Mouse (Mus musculus) splenic B cell, adult 2 months (primary cell): Measurements from ENCODE around the gene Phactr2.

Experiments
- DNase-seq: peaks from one replicate; pipeline ENCODE4 v3.0.0-alpha.2; 2011; ENCODE audit warnings: low read depth, low spot score
- H3K27me3 ChIP-seq: 2 replicates; pipeline ENCODE4 v1.6.1; 2012; ENCODE audit warnings: mild to moderate bottlenecking, low read length, moderate library complexity, mixed read lengths; ENCODE audit not compliant: control insufficient read depth, poor library complexity, insufficient read depth, severe bottlenecking
- H3K36me3 ChIP-seq: 2 replicates; pipeline ENCODE4 v1.6.1; 2012; ENCODE audit warnings: mild to moderate bottlenecking, low read length, moderate library complexity, mixed read lengths; ENCODE audit not compliant: control insufficient read depth, poor library complexity, insufficient read depth, severe bottlenecking

Phactr2 gene

DNA sequence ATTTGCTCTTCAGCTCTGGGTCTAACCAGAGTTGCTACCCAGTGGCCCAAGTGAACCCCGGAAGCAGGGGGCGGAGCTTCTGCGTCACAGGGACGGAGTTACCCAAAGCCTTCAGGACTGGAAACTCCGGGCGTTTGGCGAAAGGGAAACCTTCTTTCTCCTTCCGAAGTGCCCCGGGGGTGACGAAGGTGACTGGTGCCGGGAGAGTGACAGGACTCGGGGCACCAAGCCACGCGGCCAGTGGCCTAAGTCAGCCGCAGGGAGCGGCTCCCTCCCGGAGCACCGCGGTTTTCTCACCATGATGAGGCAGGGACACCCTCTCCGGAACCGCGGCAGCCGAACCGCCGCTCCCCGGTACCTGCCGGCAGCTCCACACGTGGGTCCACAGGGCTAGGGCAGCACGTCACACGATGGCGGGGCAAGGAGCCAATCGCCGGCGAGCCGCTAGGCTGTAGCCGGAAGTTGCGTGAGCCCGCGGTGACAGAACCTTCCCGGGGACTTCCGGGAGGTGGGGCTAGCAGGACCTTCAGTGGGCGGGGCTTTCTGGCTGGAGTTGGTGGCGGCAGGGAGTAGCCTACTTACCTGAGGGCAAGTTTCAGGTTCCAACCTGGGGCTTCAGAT, 281.4 kb downstream of the Phactr2 start, which contains the start of gene Ltv1:
Gene Ltv1 (minus strand): TSS at position 438 of the 621 bp plus-strand sequence.
- DNase-seq: peak; percentile 97
- no peaks in the 10 kb centered on the region for H3K27me3 ChIP-seq
- H3K36me3 ChIP-seq: no peaks in the 10 kb centered on the region

DNA sequence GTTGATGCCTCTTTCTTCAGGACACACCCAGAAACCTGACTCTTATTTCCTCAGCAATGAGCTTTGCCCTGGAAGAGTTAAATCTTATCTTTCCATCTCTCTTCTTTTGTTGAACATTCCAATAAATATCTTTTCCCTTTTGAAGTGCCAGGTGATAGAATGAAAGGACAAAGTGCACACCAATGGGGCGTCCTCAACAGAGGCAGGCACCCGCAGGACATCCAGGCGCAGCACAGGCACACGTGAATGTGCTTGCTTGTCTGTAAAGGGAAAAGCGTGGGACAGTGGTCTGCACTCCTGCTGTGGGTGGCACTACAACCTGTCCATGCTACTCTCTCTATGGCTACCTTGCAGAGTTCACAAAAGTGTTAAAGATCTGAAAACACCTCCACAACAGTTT, 284.3 kb downstream of the Phactr2 start:
- H3K36me3 ChIP-seq: peaks cover 1% of the 10 kb centered on the region; the same call in 1 of the 2 replicates
- H3K27me3 ChIP-seq: no peaks in the 10 kb centered on the region
- DNase-seq: no peak

DNA sequence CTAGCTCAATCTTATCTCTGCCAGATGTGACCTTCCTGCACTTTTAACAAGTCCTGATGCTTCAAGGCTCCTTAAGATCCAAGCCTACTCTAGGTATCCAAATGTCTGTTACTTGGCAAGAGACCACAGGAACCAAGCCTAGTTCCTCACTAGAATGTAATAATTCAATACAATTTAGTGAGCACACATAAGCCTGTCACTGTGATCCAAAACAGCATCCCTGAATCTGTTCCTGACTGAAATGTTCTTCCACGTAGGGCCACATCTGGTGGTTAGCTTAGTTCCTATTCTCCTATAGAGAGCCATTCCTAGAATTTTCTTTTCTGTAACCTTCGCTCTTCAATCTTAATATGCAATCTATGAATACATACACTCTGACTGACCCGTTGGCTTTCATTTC, 287.5 kb downstream of the Phactr2 start:
- no peak for DNase-seq
- Histone ChIP-seq H3K27me3 (no peaks in the 10 kb centered on the region), H3K36me3 (peaks cover 12% of the 10 kb centered on the region)

DNA sequence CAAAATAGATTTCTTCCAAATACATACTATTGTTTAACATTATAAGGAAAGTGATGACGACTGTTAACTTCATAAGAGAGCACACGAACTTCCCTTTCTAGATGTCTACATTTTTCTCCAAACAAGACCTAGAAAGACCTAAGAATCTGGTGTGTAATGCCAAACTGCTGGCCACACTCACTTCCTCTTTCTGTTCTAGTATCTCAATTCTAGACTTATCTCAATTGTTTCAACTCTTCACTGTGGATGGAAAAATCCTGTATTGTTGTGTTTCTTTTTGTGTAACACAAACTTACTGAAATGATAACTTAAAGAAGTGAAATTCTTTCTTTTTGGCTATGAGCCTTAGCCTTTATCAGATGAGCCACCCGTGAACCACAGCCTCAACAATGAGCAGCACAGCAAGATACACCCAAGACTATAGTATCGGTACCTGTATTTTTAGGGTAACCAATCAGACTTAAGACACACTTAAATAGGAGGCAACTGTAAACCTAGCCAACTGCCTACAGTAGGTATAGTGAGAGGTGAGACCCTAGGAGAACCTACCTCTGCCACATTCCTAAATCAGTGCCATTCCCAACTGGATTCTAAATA, 289.9 kb downstream of the Phactr2 start:
- H3K36me3 ChIP-seq: peaks cover 18% of the 10 kb centered on the region
- DNase-seq: peak; percentile 69
- H3K27me3 ChIP-seq: no peaks in the 10 kb centered on the region

DNA sequence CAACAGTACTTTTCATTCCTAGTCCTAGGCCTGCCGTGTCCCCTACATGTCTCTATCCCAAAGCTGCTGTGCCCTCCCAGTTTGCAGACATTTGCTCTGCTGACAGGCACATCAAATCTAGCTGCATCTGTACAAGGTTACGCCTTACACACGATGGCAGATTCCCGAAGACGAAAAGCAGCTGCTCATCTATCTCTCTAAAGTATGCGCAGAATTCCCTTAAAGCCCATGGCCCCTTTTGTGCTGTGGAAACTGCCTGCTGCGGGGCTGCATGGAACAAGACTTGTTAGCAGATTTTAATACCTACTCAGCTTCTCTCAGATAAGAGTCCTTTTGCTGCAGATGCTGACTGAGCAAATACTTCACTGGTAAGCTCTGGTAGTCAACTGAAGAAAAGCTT, 294.0 kb downstream of the Phactr2 start:
- Histone ChIP-seq H3K27me3 (no peaks in the 10 kb centered on the region), H3K36me3 (peaks cover 20% of the 10 kb centered on the region)
- DNase-seq: no peak

DNA sequence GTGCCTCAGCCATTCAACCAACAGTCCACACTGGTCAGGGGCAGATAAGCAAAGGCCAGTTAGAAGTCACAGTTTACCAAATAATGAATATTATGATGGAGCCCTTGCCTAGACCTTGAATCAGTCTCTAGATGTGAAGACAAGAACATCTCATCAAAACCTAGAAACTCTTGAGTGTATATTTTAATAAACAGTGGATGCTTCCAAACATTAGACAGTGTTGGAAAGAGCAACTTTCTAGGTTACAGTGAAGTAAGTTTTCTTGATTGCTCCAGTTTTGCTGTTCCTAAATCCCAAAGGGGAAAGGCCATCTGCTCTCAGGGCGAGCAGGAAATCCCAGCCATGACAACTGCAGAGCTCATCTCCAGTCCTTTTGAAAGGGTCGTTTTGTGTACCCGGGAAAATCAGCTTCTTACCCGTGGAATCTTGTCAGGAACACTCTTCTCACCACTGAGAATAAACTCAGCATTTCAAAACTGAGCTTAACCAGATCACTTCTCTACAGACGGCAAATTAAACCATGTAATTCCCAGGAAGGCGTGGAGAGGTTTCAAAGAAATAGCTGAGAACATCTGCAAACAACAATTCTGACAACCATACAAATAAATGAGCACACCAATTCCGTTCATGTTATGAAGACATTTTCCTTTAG, 296.1 kb downstream of the Phactr2 start, which contains the start of gene Zc2hc1b:
Gene Zc2hc1b (minus strand): TSS at position 51 of the 652 bp plus-strand sequence.
- H3K27me3 ChIP-seq: no peaks in the 10 kb centered on the region
- peaks cover 20% of the 10 kb centered on the region for H3K36me3 ChIP-seq
- DNase-seq: no peak

DNA sequence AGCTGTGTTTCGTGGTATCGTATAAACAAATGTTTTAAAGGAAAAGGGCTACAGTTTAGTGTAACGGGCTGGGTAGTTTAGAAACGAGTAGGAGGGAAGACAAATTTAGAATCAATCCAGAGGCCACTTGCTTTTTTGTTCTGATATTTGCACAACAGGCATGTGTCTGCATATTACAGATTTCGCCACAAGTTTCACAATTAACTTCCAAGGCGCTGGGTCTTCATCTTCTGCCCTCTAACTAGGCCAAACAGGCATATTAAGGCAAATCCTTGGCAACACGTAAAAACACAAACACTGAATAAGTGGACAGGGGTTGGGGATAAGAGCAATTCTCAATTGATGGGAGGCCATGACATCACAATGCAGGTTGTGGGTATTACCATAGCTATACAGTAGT, 298.3 kb downstream of the Phactr2 start:
- H3K36me3 ChIP-seq: peaks cover 8% of the 10 kb centered on the region
- DNase-seq: no peak
- H3K27me3 ChIP-seq: no peaks in the 10 kb centered on the region

DNA sequence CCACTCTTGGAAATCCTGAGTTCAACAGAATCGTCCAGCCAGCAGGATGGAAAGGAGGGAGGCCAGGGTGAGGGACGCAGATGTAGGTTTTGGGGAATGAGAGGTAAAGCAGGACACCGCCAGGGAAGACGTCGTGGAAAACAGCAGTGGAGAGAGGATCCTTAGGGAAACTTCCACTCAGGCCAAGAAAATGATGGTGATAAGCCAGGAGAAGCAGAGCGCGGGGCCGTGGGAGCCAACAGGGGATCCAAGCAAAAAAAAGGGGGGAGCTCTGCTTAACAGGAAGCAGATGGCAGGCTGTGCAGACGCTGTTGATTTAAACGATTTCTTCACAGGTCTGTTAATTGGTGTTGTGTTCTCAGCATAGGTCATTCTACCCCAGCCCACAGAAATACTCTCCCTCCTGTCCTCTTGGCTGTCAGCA, 301.4 kb downstream of the Phactr2 start:
- no peak for DNase-seq
- Histone ChIP-seq H3K27me3 (no peaks in the 10 kb centered on the region), H3K36me3 (peaks cover 1% of the 10 kb centered on the region)

DNA sequence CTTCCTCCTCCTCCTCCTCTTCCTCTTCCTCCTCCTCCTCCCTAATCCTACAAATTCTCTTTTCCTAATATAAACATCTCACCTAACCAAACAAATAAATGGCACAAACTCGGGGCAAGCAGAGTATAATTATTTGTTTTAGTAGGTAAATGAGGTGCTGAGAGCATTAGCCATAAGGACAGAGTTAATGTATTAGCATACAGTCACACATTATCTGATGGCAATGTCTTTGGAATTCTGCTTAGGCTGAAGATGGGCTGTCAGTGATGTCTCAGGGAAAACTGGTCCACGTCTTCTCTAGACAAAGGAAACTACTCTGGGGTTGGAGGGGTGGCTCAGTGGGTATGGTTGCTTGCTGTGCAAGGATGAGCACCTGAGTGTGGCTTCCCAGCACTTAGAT, 302.8 kb downstream of the Phactr2 start:
- Histone ChIP-seq H3K27me3 (no peaks in the 10 kb centered on the region), H3K36me3 (no peaks in the 10 kb centered on the region; the same call in 1 of the 2 replicates)
- DNase-seq: no peak

DNA sequence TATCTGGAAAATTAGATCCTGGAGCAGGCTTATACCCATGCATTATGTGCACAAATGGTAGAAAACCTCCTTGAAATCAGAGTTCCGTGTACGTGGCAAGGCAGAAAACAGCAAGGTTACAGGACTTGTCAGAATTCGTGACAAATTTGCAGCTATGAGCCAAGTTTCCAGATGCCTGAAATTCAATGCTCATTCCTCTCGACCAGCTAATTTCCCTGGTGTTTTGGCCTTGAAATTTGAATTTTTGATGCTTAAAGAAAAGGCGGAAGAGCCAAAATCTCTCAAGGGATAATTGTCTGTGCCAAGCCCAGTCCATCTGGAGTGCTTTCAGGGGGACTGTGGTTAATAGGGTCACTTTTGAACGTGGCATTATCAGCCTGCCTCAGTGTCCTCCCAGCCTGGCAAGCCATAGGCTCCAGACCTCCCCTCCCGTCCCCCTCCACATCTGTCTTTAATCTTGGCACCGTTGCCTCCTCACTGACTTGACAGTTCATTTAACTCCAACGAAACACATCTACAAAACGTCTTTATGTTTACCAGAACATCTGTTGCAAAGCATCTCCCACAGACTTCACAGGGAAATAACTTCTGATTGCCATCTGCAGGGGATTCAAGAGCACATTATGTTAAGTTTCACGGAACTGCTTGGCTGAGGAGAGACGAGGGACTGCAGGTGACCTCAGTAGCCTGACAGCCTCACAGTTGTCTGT, 303.3 kb downstream of the Phactr2 start:
- H3K27me3 ChIP-seq: no peaks in the 10 kb centered on the region
- no peaks in the 10 kb centered on the region; the same call in 1 of the 2 replicates for H3K36me3 ChIP-seq
- no peak for DNase-seq

DNA sequence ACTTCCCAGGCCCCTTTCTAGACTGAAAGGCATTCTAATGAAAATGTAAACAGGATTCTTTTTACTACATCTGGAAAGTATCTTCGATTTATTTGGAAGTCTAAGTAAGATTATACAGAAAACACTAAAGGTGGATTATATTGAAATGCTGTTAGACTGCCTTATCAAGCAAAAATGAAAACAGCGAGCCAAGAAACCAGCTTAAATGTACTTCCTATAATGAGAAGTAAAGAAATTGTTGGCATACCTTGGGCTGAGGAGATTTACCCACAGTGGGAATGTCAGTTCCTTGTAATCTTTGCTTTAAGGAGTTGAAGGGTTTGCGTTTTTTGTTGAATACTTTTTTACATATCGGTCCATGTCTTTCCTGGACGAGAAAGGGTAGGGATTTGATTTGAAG, 305.8 kb downstream of the Phactr2 start:
- no peak for DNase-seq
- H3K36me3 ChIP-seq: no peaks in the 10 kb centered on the region

DNA sequence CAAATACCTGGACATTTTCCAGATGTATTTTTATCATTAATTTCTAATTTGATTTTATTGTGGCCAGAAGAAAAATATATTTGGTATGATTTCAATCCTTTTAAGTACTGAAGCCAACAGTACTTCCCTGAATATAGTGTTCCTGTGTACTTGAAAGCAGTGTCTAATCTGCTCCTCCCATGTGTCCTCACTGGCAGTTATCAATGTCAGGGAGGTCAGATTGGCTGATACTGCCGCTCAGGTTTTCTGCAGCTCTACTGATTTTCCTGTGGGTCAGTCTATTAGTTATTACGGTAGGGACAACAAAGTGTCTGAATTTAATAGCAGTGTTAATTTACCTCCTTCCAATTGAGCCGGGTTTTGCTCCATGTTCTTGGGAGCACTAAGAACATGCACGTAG, 312.2 kb downstream of the Phactr2 start:
- no peaks in the 10 kb centered on the region for H3K27me3 ChIP-seq
- H3K36me3 ChIP-seq: no peaks in the 10 kb centered on the region
- no peak for DNase-seq

More for the DNA sequence above, 305.8 kb downstream of the Phactr2 start:
- no peaks in the 10 kb centered on the region for H3K27me3 ChIP-seq

DNA sequence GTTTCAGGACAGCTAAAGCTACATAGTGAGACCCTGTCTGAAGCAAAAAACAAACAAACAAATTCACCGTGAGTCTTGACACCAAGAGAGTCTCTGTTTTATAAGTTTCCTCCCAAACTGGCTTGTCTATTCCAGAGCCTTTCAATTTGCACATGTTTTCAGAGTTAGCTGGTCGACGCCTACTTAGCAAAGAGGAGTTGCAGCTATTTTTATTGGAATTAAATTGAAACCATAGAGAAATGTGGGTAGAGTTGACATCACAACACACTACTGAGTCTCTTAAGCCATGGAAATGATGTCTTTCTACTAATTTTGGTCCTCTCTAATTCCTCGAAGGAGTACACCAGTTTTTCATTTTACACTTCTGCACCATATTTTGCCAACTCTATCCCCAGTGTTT, 313.3 kb downstream of the Phactr2 start:
- no peaks in the 10 kb centered on the region for H3K27me3 ChIP-seq
- H3K36me3 ChIP-seq: no peaks in the 10 kb centered on the region
- no peak for DNase-seq
